In the genomic region with DNA sequence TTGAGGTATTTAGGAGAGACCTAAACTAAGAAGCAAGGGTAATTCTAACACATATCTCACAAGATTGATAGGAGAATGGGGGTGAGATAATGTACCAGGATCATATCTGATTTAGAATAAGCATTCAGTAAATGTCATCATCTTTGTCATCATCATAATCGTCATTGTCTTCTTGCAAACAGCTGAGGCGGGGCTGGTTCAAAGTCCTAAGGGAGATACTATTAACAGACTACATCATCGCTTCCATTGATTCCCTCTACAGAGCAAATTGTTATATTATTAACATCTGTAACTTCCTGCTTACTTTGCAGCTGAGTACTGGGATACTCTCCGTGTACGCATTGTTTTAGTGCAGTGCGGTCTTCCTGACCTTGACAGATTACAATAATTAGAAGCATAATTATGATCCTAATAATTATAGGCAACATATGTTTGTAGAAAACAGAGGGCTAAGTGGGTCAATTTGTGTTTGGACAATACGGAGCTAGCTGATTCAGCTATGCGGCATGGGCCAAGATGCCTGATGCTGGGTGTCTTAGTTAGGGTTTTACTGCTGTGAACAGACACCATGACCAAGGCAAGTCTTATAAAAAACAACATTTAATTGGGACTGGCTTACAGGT, we compare ENCODE assay signal across 18 mouse cellular contexts.
"Had no signal": no experiment of that assay in that cellular context is flagged by ENCODE, and none has a peak within 500 bp of the region (broad histone marks: within the 10 kb centered on the region; RNA-seq: fewer than 3 reads in every experiment).

No protein-coding gene starts in this region.

- ATAC-seq: liver, postnatal 0 days; midbrain, embryonic 13.5 days; midbrain, embryonic 15.5 days had no signal

- H3K27ac ChIP-seq: liver, embryonic 13.5 days; liver, embryonic 15.5 days; macrophage; midbrain, embryonic 13.5 days; midbrain, embryonic 15.5 days; neural tube, embryonic 13.5 days; stomach, embryonic 15.5 days; stomach, postnatal 0 days had no signal

- H3K4me3 ChIP-seq: liver, embryonic 13.5 days; liver, embryonic 15.5 days; megakaryocyte, embryonic 14.5 days; midbrain, embryonic 13.5 days; midbrain, embryonic 15.5 days; neural tube, embryonic 13.5 days; stomach, embryonic 15.5 days had no signal

- H3K4me1 ChIP-seq: liver, embryonic 13.5 days; liver, embryonic 15.5 days; midbrain, embryonic 13.5 days; midbrain, embryonic 15.5 days; neural tube, embryonic 13.5 days; stomach, embryonic 15.5 days had no signal

- H3K36me3 ChIP-seq: liver, embryonic 13.5 days; liver, embryonic 15.5 days; midbrain, embryonic 13.5 days; midbrain, embryonic 15.5 days; neural tube, embryonic 13.5 days; stomach, embryonic 15.5 days had no signal

- H3K27me3 ChIP-seq: liver, embryonic 13.5 days; liver, embryonic 15.5 days; megakaryocyte, embryonic 14.5 days; midbrain, embryonic 13.5 days; midbrain, embryonic 15.5 days; neural tube, embryonic 13.5 days; stomach, embryonic 15.5 days had no signal

- DNase-seq: liver, embryonic 13.5 days; liver, postnatal 0 days; lung, embryonic 14.5 days; lung, postnatal 36 days; right cerebral cortex, postnatal 14 days; thymus, adult 2 months; thymus, postnatal 25 days; thymus, postnatal 4 days had no signal

- H3K4me2 ChIP-seq: liver, embryonic 11.5 days; liver, embryonic 13.5 days; liver, embryonic 15.5 days; lung, embryonic 14.5 days; midbrain, embryonic 11.5 days; midbrain, embryonic 13.5 days; midbrain, embryonic 15.5 days; neural tube, embryonic 13.5 days; stomach, embryonic 15.5 days had no signal

- H3K9me3 ChIP-seq: liver, embryonic 13.5 days; liver, embryonic 15.5 days; megakaryocyte, embryonic 14.5 days; midbrain, embryonic 13.5 days; midbrain, embryonic 15.5 days; neural tube, embryonic 13.5 days; stomach, embryonic 15.5 days had no signal

- H3K9ac ChIP-seq: liver, embryonic 13.5 days; liver, embryonic 15.5 days; liver, postnatal 0 days; lung, embryonic 14.5 days; midbrain, embryonic 13.5 days; midbrain, embryonic 15.5 days; neural tube, embryonic 13.5 days; stomach, embryonic 15.5 days had no signal
